Mouse (Mus musculus): Measurements from ENCODE around the gene Agpat1. TPM values are rescaled to one million over a fixed set of nuclear protein-coding genes. Genes with fewer than 3 reads are reported as not detected.

Agpat1 gene
- polyA plus RNA-seq, 1 experiment: 165 TPM

DNA sequence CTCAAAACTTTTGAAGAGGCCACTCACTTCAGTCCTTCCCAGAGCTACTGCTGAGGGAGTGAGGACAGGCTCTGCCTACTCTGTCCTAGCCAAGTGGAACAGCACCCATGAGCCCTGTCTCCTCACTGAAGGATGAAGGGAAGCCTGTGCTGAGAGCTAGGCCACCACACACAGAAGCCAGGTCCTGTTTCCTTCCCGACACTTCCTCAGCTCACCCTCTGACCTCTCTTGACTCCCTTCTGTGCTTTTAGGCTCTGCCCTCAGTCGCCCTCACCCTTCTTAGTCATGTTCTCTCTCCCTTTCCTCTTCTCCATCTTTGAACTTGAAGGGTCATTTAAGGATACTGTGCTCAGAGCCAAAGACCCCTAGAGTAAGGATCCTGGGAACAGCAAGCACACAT is 53.2 kb downstream of the Agpat1 start:
- peaks cover 69% of the 10 kb centered on the region for H3K4me1 ChIP-seq
- no peak overlapping the region for H3K4me3 ChIP-seq (replicated peaks)
- H3K27me3 ChIP-seq (replicated peaks): peaks cover 40% of the 10 kb centered on the region
- TF ChIP-seq FLI1 (IDR thresholded peaks at IDR 0.05; ENCODE audit: low read length) (no peak), GATA1 (IDR thresholded peaks at IDR 0.05; ENCODE audit: borderline replicate concordance, low read length) (no peak)
- H3K36me3 ChIP-seq (replicated peaks; ENCODE audit: low read length): peaks cover 41% of the 10 kb centered on the region
- no peaks in the 10 kb centered on the region for H3K9me3 ChIP-seq

DNA sequence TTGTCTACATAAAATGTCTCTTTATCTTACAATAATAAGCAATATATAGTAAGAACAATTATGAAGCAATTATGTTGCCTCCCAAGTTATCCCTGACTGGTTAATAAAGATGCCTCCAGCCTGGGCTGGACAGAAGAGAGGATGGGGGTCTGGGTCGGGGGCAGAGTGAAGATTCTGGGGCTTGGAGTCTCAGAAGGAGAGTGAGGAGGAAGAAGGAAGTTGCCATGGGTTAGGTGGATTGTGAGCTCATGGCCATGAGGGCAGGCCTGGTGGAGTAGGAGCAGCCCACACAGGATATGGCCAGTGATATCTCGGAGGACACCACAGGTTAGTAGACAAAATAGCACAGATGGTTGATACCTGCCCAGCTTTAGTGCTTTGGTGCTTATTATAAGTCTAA is 54.1 kb downstream of the Agpat1 start:
- H3K9me3 ChIP-seq: no peaks in the 10 kb centered on the region
- H3K27me3 ChIP-seq (replicated peaks): peaks cover 48% of the 10 kb centered on the region
- peaks cover 69% of the 10 kb centered on the region for H3K4me1 ChIP-seq
- H3K4me3 ChIP-seq (replicated peaks): no peak overlapping the region
- H3K36me3 ChIP-seq (replicated peaks; ENCODE audit: low read length): peaks cover 32% of the 10 kb centered on the region
- TF ChIP-seq FLI1 (IDR thresholded peaks at IDR 0.05; ENCODE audit: low read length): no peak
- TF ChIP-seq GATA1 (IDR thresholded peaks at IDR 0.05; ENCODE audit: borderline replicate concordance, low read length): no peak

DNA sequence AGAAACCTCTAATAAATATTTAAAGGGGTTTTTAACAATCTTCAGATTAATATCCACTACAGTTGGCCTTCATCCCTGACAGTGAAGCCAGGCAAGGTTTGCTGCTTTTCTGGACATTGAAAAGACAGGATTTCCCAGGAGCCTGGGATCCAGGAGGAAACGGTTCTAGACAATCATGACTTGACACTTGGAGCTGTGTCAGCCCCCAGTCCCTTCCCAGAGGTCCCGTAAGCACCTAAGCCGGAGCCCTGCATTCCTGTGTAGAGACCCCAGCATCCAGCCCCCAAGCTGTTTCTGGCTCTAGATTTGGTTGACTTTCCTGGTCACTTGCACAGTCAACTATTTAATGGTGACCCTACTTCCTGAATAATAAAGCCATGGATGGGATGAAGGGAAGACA is 54.5 kb downstream of the Agpat1 start:
- Histone ChIP-seq H3K27me3 (replicated peaks) (peaks cover 52% of the 10 kb centered on the region), H3K4me3 (replicated peaks) (no peak overlapping the region), H3K4me1 (peaks cover 69% of the 10 kb centered on the region), H3K36me3 (replicated peaks; ENCODE audit: low read length) (peaks cover 27% of the 10 kb centered on the region), H3K9me3 (no peaks in the 10 kb centered on the region)
- TF ChIP-seq FLI1 (IDR thresholded peaks at IDR 0.05; ENCODE audit: low read length): no peak
- TF ChIP-seq GATA1 (IDR thresholded peaks at IDR 0.05; ENCODE audit: borderline replicate concordance, low read length): no peak

DNA sequence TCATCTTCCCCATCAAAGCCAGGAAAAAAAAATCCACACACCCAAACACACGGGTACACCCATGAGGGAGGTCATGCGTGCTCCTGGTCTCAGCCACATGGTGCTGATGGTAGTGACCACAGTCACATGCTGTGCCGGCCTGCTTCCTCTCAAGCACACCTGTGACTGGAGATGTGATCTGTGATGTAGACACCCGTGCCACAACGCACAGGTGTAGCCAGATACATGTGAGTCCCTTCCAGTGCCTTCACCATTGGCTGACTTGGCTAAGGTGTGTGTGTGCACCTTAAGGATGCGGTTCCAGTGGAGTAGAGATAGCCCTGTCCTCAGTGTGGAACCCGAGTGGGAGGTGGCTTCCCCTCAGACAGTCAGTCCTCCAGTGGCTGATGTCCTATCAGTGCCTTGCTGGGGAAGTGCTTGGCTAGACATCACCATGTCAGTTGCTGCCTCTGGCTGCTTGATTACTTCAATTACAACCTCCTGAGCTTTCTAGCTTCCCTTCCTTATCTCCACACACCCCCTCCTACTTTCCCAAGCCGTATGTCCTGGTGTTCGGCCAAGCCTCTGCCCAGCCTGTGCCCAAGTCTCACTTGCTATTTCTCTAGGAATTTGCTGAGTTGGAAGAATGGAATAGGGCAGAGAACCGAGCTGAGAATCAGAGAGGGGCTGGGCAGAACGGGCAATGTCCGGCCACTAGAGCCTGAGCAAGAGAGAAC is 55.3 kb downstream of the Agpat1 start:
- TF ChIP-seq FLI1 (IDR thresholded peaks at IDR 0.05; ENCODE audit: low read length) (no peak), GATA1 (IDR thresholded peaks at IDR 0.05; ENCODE audit: borderline replicate concordance, low read length) (no peak)
- Histone ChIP-seq H3K36me3 (replicated peaks; ENCODE audit: low read length) (peaks cover 20% of the 10 kb centered on the region), H3K27me3 (replicated peaks) (peaks cover 56% of the 10 kb centered on the region), H3K4me1 (peaks cover 65% of the 10 kb centered on the region), H3K4me3 (replicated peaks) (peak overlapping the region; percentile 50), H3K9me3 (no peaks in the 10 kb centered on the region)

DNA sequence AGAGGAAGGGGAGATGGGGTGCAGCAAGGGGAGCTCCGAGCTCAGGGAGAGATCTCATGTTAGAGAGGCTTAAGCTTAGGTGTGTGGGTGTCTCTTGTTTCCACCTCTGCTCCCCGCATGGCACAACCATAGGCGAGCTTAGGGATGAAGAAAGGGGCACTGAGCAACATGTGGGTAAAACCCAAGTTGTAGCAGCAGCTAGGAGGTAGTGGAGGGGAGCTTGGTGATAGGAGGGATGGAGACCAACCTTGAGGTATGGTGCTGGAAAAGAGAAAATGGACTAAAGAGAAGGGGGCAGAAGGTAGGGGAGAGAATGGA is 55.8 kb downstream of the Agpat1 start:
- Histone ChIP-seq H3K4me3 (replicated peaks) (no peak overlapping the region), H3K4me1 (peaks cover 61% of the 10 kb centered on the region), H3K36me3 (replicated peaks; ENCODE audit: low read length) (peaks cover 15% of the 10 kb centered on the region), H3K27me3 (replicated peaks) (peaks cover 60% of the 10 kb centered on the region), H3K9me3 (no peaks in the 10 kb centered on the region)
- no peak for TF ChIP-seq GATA1 (IDR thresholded peaks at IDR 0.05; ENCODE audit: borderline replicate concordance, low read length)
- no peak for TF ChIP-seq FLI1 (IDR thresholded peaks at IDR 0.05; ENCODE audit: low read length)

DNA sequence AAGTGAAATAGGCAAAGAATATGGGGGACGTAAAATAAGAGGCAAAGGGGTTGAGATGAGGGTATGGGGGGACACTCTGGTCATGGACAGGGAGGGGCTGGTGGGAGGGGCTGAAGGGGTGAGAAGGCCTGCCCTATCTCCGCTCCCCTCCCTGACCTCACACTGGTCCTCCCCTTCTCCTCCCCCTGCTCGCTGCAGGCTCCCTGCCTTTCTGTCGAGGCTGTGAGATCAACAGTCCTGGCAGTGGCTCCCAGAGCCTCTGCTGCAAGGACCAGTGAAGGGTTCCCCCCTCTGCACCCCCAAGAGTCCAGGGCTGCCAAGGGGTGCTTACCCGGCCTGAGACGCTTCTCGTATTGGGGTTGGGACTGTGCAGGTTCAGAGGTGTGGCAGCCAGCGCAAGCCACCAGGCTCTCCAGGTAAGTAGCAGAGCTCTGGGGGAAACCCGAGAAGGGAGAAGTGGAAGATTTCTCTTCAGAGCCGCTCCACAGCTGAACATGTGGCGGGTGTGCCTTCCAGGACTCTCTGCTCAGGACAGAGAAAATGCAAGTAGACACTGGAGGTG is 56.3 kb downstream of the Agpat1 start:
- H3K4me1 ChIP-seq: peaks cover 56% of the 10 kb centered on the region
- TF ChIP-seq GATA1 (IDR thresholded peaks at IDR 0.05; ENCODE audit: borderline replicate concordance, low read length): no peak
- no peak for TF ChIP-seq FLI1 (IDR thresholded peaks at IDR 0.05; ENCODE audit: low read length)
- H3K9me3 ChIP-seq: no peaks in the 10 kb centered on the region
- H3K27me3 ChIP-seq (replicated peaks): peaks cover 65% of the 10 kb centered on the region
- peaks cover 10% of the 10 kb centered on the region for H3K36me3 ChIP-seq (replicated peaks; ENCODE audit: low read length)
- peak overlapping the region; percentile 54 for H3K4me3 ChIP-seq (replicated peaks)

DNA sequence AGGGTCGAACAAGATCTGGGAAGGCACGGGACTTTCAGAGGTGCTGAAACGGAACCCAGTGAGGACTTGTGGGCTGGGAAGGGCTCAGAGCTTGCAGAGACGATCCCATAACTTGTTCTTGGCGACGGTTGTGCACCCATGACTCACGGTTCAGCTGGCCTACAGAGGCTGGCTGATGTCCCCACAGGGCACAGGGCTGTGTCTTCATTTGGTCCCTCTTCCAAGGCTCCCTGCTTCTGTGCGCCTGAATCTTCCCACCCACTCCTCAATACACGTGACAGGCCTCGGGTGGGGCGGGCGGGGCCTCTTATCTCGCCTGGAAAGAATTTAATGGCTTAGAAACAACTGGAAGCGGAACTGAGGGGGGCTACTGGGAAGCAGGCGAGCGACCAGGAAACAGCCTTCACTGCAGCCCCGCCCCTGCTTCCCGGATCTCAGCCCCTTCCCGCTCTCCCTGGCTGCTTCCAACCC is 57.1 kb downstream of the Agpat1 start:
- H3K36me3 ChIP-seq (replicated peaks; ENCODE audit: low read length): peaks cover 2% of the 10 kb centered on the region
- H3K9me3 ChIP-seq: no peaks in the 10 kb centered on the region
- H3K4me1 ChIP-seq: peaks cover 48% of the 10 kb centered on the region
- H3K4me3 ChIP-seq (replicated peaks): peak overlapping the region; percentile 67
- no peak for TF ChIP-seq FLI1 (IDR thresholded peaks at IDR 0.05; ENCODE audit: low read length)
- no peak for TF ChIP-seq GATA1 (IDR thresholded peaks at IDR 0.05; ENCODE audit: borderline replicate concordance, low read length)
- H3K27me3 ChIP-seq (replicated peaks): peaks cover 72% of the 10 kb centered on the region

DNA sequence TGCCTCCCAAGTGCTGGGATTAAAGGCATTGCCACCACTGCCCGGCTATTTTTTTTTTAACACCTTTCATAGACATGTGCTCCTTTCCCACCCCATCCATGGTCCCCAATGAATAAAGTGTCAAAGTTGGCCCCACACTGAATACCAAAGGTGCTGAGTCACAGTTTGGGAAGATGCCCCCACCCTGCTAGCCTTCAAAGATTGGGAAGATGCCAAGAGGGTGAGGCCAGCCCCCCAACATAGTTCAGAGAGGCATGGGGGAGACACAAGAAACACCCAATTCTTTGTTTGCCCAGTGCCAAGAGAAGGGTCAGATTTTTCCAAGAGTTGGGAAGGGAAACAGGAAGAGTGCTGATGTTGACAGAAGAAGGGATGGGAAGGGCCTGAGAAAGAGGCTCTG is 58.4 kb downstream of the Agpat1 start:
- H3K36me3 ChIP-seq (replicated peaks; ENCODE audit: low read length): no peaks in the 10 kb centered on the region
- H3K9me3 ChIP-seq: 0 out of 2 replicates have a peak, but pooled peaks cover under 1% of the 10 kb centered on the region
- H3K4me1 ChIP-seq: peaks cover 35% of the 10 kb centered on the region
- TF ChIP-seq FLI1 (IDR thresholded peaks at IDR 0.05; ENCODE audit: low read length) (no peak), GATA1 (IDR thresholded peaks at IDR 0.05; ENCODE audit: borderline replicate concordance, low read length) (no peak)
- H3K4me3 ChIP-seq (replicated peaks): no peak overlapping the region
- H3K27me3 ChIP-seq (replicated peaks): peaks cover 71% of the 10 kb centered on the region

DNA sequence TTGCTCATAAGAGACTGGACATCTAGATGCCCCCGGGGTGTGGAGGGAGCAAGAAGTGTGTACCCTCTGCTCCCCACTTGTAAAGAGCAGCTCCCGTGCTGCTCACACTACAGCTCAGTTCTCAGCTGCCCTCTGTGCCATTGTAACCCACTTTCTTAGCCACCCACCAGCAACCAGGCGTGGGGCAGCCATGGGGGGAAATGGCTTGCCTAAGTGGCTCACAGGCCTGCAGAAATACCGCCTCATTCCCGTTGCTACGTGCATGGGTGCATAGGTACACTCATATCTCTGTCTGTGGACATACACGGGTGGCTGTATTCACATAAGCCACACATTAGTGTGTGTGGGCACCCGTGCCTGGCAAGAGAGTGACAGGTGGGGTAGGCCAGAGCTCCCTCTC is 58.9 kb downstream of the Agpat1 start:
- TF ChIP-seq GATA1 (IDR thresholded peaks at IDR 0.05; ENCODE audit: borderline replicate concordance, low read length) (no peak), FLI1 (IDR thresholded peaks at IDR 0.05; ENCODE audit: low read length) (no peak)

More for the DNA sequence above, 58.9 kb downstream of the Agpat1 start:
- H3K36me3 ChIP-seq (replicated peaks; ENCODE audit: low read length): no peaks in the 10 kb centered on the region
- no peak overlapping the region for H3K4me3 ChIP-seq (replicated peaks)
- H3K4me1 ChIP-seq: peaks cover 32% of the 10 kb centered on the region
- H3K27me3 ChIP-seq (replicated peaks): peaks cover 76% of the 10 kb centered on the region
- H3K9me3 ChIP-seq: peaks cover 5% of the 10 kb centered on the region

Other genes starting within 250 kb of the Agpat1 start
- gene Btnl2, start 249.4 kb upstream of the Agpat1 start, polyA plus RNA-seq (2012; ENCODE audit: insufficient read depth, low replicate concordance): not detected in 2 replicates
- not detected in 2 replicates for gene Btnl1, start 227.1 kb upstream of the Agpat1 start, polyA plus RNA-seq (2012; ENCODE audit: insufficient read depth, low replicate concordance)
- not detected in 2 replicates for gene BC051142, start 205.4 kb upstream of the Agpat1 start, polyA plus RNA-seq (2012; ENCODE audit: insufficient read depth, low replicate concordance)
- gene Btnl4, start 126.9 kb upstream of the Agpat1 start, polyA plus RNA-seq (2012; ENCODE audit: insufficient read depth, low replicate concordance): not detected in 2 replicates
- not detected in 2 replicates for gene Btnl6, start 86.9 kb upstream of the Agpat1 start, polyA plus RNA-seq (2012; ENCODE audit: insufficient read depth, low replicate concordance)
- 0.43 TPM in 1 of 2 replicates, not detected in the other for gene Notch4, start 40.0 kb upstream of the Agpat1 start, polyA plus RNA-seq (2012; ENCODE audit: insufficient read depth, low replicate concordance)
- 402 and 833 TPM in 2 replicates for gene Gpsm3, start 14.5 kb upstream of the Agpat1 start, polyA plus RNA-seq (2012; ENCODE audit: insufficient read depth, low replicate concordance)
- 108 and 181 TPM in 2 replicates for gene Pbx2, start 13.0 kb upstream of the Agpat1 start, polyA plus RNA-seq (2012; ENCODE audit: insufficient read depth, low replicate concordance)
- 32.8 and 44.2 TPM in 2 replicates for gene Ager, start 6.4 kb upstream of the Agpat1 start, polyA plus RNA-seq (2012; ENCODE audit: insufficient read depth, low replicate concordance)
- 37.8 and 101 TPM in 2 replicates for gene Rnf5, start 572 bp upstream of the Agpat1 start, polyA plus RNA-seq (2012; ENCODE audit: insufficient read depth, low replicate concordance)
- gene Egfl8, start 11.7 kb downstream of the Agpat1 start, polyA plus RNA-seq (2012; ENCODE audit: insufficient read depth, low replicate concordance): 1.9 TPM in 1 of 2 replicates, not detected in the other
- gene Ppt2, start 24.2 kb downstream of the Agpat1 start, polyA plus RNA-seq (2012; ENCODE audit: insufficient read depth, low replicate concordance): 40.9 and 74.9 TPM in 2 replicates
- not detected in 2 replicates for gene Prrt1, start 25.3 kb downstream of the Agpat1 start, polyA plus RNA-seq (2012; ENCODE audit: insufficient read depth, low replicate concordance)
- gene Fkbpl, start 40.5 kb downstream of the Agpat1 start, polyA plus RNA-seq (2012; ENCODE audit: insufficient read depth, low replicate concordance): 6.1 and 22.5 TPM in 2 replicates
- 192 and 427 TPM in 2 replicates for gene Atf6b, start 42.9 kb downstream of the Agpat1 start, polyA plus RNA-seq (2012; ENCODE audit: insufficient read depth, low replicate concordance)
- gene Tnxb, start 66.3 kb downstream of the Agpat1 start, polyA plus RNA-seq (2012; ENCODE audit: insufficient read depth, low replicate concordance): 0.03 TPM in 1 of 2 replicates, not detected in the other
- gene C4b, start 139.6 kb downstream of the Agpat1 start, polyA plus RNA-seq (2012; ENCODE audit: insufficient read depth, low replicate concordance): 0.06 TPM in 1 of 2 replicates, not detected in the other
- gene Cyp21a1, start 200.3 kb downstream of the Agpat1 start, polyA plus RNA-seq (2012; ENCODE audit: insufficient read depth, low replicate concordance): not detected in 2 replicates
- gene Stk19, start 232.7 kb downstream of the Agpat1 start, polyA plus RNA-seq (2012; ENCODE audit: insufficient read depth, low replicate concordance): 44.3 and 85.0 TPM in 2 replicates
- 61.9 and 137 TPM in 2 replicates for gene Dxo, start 232.8 kb downstream of the Agpat1 start, polyA plus RNA-seq (2012; ENCODE audit: insufficient read depth, low replicate concordance)
- 25.1 and 27.6 TPM in 2 replicates for gene Skiv2l, start 245.9 kb downstream of the Agpat1 start, polyA plus RNA-seq (2012; ENCODE audit: insufficient read depth, low replicate concordance)
- 67.5 and 220 TPM in 2 replicates for gene Nelfe, start 246.1 kb downstream of the Agpat1 start, polyA plus RNA-seq (2012; ENCODE audit: insufficient read depth, low replicate concordance)

Measured in megakaryocyte, embryonic 14.5 days (primary cell).